Mouse (Mus musculus) neural tube, embryonic 15.5 days (tissue): ENCODE measurements around the gene Trp53i13. TPM values are rescaled to one million over a fixed set of nuclear protein-coding genes. Genes with fewer than 3 reads are reported as not detected.
A peak's percentile ranks its signal among the peaks of the same experiment; 100 is the strongest.
"Not testable (repeated sequence)": the region's sequence is repeated elsewhere in the genome, so short reads cannot be mapped to it uniquely, and the experiment has no call there.

Experiments
- ATAC-seq: fragments of 200-750 bp; cut with Nextera tagmentation; 2 replicates; pipeline ENCODE4 v1.8.0; 2017; ENCODE audit warnings: mild to moderate bottlenecking, moderate TSS enrichment, moderate library complexity; ENCODE audit not compliant: low FRiP score
- H3K27ac ChIP-seq: fragments of 300-500 bp; sonication (generic); replicated peaks from 2 replicates; pipeline ENCODE4 v1.5.1; 2015; ENCODE audit warnings: mild to moderate bottlenecking, inconsistent platforms
- H3K27me3 ChIP-seq: fragments of 300-500 bp; sonication (generic); replicated peaks from 2 replicates; pipeline ENCODE4 v1.6.1; 2015; ENCODE audit warnings: inconsistent platforms
- H3K36me3 ChIP-seq: fragments of 300-500 bp; sonication (generic); 2 replicates; pipeline ENCODE4 v1.6.1; 2015; ENCODE audit warnings: inconsistent platforms
- H3K4me1 ChIP-seq: fragments of 300-500 bp; sonication (generic); 2 replicates; pipeline ENCODE4 v1.6.1; 2015; ENCODE audit warnings: inconsistent platforms
- H3K4me2 ChIP-seq: fragments of 300-500 bp; sonication (generic); 2 replicates; pipeline ENCODE4 v1.6.1; 2015; ENCODE audit warnings: inconsistent platforms, mild to moderate bottlenecking, moderate library complexity
- H3K4me3 ChIP-seq: fragments of 300-500 bp; sonication (generic); replicated peaks from 2 replicates; pipeline ENCODE4 v1.5.1; 2015; ENCODE audit warnings: mild to moderate bottlenecking, inconsistent platforms
- H3K9ac ChIP-seq: fragments of 300-500 bp; sonication (generic); replicated peaks from 2 replicates; pipeline ENCODE4 v1.6.1; 2015; ENCODE audit warnings: mild to moderate bottlenecking, inconsistent platforms
- H3K9me3 ChIP-seq: fragments of 300-500 bp; sonication (generic); replicated peaks from 2 replicates; pipeline ENCODE4 v1.6.1; 2016; ENCODE audit warnings: inconsistent platforms
- whole genome bisulfite sequencing: fragments of 180-500 bp; shearing (Covaris S2); methylation state at CpG from one replicate; pipeline ENCODE4 v1.1.7; 2015; ENCODE audit warnings: mixed read lengths; 5-methylcytosine and 5-hydroxymethylcytosine counted together
- polyA plus RNA-seq: library from polyadenylated mRNA; unstranded; fragments of >200 nt; fragmentation: Nextera tagmentation; extraction: Ambion mirVana; gene quantifications from 2 replicates; pipeline ENCODE4 v1.2.1, GENCODE M21; 2015

The Trp53i13 gene
- polyA plus RNA-seq: 15.3 and 20.3 TPM in 2 replicates

DNA sequence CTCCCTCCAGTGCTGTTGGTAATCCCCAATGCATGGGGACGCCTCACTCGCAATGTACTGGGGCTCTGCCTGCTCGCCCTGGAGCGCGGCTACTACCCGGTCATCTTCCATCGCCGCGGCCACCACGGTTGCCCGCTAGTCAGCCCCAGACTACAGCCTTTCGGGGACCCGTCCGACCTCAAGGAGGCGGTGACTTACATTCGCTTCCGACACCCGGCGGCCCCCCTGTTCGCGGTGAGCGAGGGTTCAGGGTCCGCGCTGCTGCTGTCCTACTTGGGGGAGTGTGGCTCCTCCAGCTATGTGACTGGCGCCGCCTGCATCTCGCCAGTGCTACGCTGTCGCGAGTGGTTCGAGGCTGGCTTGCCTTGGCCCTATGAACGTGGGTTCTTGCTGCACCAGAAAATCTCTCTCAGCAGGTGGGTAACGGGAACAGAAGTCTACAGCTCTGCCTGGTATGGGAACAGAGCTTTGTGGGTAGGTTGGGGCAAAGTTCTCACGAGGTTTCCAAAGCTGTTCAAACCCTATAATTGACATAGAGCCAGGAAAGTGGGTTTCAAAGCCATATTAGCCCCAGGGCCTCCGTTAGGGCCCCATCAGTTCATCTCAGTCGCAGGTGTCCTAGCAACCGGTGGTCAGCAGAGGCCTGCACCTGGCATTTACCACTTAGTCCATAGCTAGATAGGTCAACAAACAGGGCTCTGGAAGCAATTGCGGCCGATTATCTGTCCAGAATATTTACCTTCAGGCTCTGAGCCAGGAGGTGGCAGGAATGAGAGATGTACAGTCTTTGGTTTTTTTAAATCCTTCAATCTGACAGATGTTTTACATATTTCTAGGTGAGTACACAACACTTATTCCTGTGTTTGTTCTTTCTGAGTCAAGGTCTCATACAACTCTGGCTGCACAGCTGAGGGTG, at the start of gene Trp53i13:
Gene Trp53i13, minus strand, starts transcription at position 344 of the 916 bp plus-strand sequence.
- peaks cover 38% of the 10 kb centered on the region for H3K27me3 ChIP-seq
- H3K4me1 ChIP-seq: peaks cover 41% of the 10 kb centered on the region
- peak within 1 kb of the TSS; percentile 53 for H3K4me3 ChIP-seq
- H3K27ac ChIP-seq: no peak within 1 kb of the TSS
- no peak for ATAC-seq
- peak within 1 kb of the TSS; percentile 53 for H3K9ac ChIP-seq
- H3K9me3 ChIP-seq: no peaks in the 10 kb centered on the region
- no peaks in the 10 kb centered on the region for H3K36me3 ChIP-seq
- WGBS: 6% methylated on average over 39 of the region's 39 CpGs
- peak within 1 kb of the TSS; percentile 98 for H3K4me2 ChIP-seq

DNA sequence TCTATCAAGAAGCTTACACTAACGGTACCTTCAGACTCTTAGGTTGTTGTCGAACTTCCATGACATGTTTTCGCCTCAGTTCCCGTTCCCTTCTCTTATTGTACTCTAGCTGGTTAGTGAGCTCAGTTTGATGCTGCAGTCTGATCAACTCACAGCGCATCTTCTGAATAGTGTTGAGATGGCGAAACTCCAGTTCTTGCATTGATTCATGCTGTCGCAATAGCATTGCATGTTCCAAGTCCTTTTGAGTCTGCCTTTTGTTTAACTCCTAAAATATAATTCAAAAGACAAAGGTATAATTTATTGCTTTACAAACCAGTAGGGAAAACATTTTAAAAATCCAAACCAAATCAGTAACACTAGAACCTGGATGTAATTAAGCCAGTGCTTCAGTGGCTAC, 29.5 kb upstream of the Trp53i13 start:
- 95% methylated on average over 7 of the region's 7 CpGs for WGBS
- H3K27me3 ChIP-seq: no peaks in the 10 kb centered on the region
- no peaks in the 10 kb centered on the region for H3K9me3 ChIP-seq
- H3K4me1 ChIP-seq: no peaks in the 10 kb centered on the region
- no peak overlapping the region for H3K27ac ChIP-seq
- no peak overlapping the region for H3K4me2 ChIP-seq
- no peak overlapping the region for H3K9ac ChIP-seq
- H3K4me3 ChIP-seq: no peak overlapping the region
- ATAC-seq: no peak
- H3K36me3 ChIP-seq: peaks cover 71% of the 10 kb centered on the region

DNA sequence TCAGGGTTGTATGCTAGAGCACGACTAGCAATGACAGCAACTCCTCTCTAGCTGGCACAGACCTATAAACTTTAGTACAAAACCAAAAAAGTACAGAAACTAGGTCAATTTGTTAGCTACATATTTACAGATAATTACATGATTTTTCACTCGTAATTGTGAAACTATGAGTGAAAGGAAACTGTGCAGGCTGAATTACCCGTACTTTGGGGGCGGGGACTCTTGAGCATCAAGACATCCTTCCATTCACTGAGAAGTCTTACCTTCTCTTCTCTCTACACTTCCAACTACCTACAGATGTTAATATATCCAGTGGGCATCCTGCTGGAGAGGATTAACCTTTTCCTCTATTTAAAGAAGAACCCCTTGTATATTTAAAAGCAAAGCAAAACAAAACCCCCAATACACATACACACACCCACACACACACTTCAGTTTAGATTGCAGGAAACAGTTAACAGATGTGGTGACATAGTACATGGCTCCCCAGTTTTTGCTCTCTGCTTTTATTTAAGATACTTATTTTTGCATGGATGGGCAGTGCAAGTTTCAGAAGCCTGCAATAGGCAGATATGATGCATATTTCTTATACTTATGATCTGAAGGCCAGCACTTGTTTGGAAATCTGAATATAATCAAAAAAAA, 16.5 kb upstream of the Trp53i13 start:
- H3K36me3 ChIP-seq: peaks cover 8% of the 10 kb centered on the region
- no peaks in the 10 kb centered on the region for H3K27me3 ChIP-seq
- no peaks in the 10 kb centered on the region for H3K9me3 ChIP-seq
- 91% methylated on average over 4 of the region's 4 CpGs for WGBS
- H3K9ac ChIP-seq: no peak overlapping the region
- H3K4me1 ChIP-seq: no peaks in the 10 kb centered on the region
- no peak overlapping the region for H3K4me2 ChIP-seq
- no peak overlapping the region for H3K27ac ChIP-seq
- no peak for ATAC-seq
- H3K4me3 ChIP-seq: no peak overlapping the region

DNA sequence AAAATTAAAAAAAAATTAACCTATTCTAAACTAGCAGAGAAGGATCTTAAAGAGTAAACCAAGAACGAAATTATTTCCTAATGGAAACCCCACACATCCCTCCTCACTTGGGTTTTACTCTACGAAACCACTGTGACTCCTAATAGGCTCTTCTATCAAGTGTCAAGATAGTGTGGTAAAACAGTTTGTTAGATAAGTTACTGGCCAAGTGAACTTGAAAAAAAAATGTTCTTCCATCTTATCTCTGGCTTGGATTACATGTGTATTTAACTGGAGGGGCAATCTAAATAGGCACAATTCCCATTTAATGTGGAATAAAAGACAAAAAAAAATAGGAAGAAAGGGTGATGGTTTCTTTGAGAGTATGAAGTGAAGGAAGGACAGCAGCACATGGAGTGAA, 15.1 kb upstream of the Trp53i13 start:
- WGBS: 94% methylated on average over 2 of the region's 2 CpGs
- ATAC-seq: no peak
- no peak overlapping the region for H3K4me3 ChIP-seq
- no peak overlapping the region for H3K4me2 ChIP-seq
- no peak overlapping the region for H3K9ac ChIP-seq
- H3K9me3 ChIP-seq: no peaks in the 10 kb centered on the region
- H3K27ac ChIP-seq: no peak overlapping the region
- H3K27me3 ChIP-seq: no peaks in the 10 kb centered on the region
- H3K4me1 ChIP-seq: no peaks in the 10 kb centered on the region
- H3K36me3 ChIP-seq: peaks cover 4% of the 10 kb centered on the region; the same call in 1 of the 2 replicates

DNA sequence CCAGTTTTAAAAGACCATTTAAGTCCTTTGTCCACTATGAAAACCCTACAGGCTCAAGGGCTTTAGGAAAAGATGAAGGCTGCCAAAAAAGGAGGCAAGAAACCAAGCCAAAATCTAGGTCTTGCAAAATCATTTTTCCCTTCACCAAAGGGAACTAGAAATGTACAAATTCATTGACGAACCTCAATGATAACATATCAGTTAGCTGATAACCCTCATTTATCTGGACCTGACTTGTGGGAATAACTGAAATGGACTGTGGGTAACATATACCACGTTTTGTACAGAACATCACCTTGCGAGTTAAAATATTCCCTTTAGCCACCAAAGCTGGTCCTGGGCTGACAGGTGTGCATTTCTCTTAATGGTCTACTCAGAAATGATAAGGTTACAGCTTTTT, 13.9 kb upstream of the Trp53i13 start:
- Histone ChIP-seq H3K4me3 (no peak overlapping the region), H3K27ac (no peak overlapping the region), H3K36me3 (no peaks in the 10 kb centered on the region), H3K4me2 (no peak overlapping the region), H3K4me1 (no peaks in the 10 kb centered on the region), H3K27me3 (no peaks in the 10 kb centered on the region), H3K9me3 (no peaks in the 10 kb centered on the region), H3K9ac (no peak overlapping the region)
- ATAC-seq: no peak
- 91% methylated on average over 3 of the region's 3 CpGs for WGBS

DNA sequence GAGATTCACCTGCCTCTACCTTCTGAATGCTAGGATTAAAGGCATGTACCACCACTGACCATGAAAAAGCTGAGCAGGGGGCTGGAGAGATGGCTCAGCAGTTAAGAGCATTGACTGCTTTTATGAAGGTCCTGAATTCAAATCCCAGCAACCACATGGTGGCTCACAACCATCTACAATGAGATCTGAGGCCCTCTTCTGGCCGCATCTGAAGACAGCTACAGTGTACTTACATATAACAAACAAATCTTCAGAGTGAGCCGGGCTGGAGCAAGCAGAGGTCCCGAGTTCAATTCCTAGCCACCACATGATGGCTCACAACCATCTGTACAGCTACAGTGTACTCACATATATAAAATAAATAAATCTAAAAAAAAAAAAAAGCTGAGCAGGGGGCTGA, 12.6 kb upstream of the Trp53i13 start:
- H3K4me1 ChIP-seq, H3K4me3 ChIP-seq, ATAC-seq, H3K9me3 ChIP-seq, H3K9ac ChIP-seq, H3K4me2 ChIP-seq, H3K27ac ChIP-seq, H3K27me3 ChIP-seq, H3K36me3 ChIP-seq: not testable (repeated sequence)
- WGBS: 86% methylated on average over 3 of the region's 3 CpGs

DNA sequence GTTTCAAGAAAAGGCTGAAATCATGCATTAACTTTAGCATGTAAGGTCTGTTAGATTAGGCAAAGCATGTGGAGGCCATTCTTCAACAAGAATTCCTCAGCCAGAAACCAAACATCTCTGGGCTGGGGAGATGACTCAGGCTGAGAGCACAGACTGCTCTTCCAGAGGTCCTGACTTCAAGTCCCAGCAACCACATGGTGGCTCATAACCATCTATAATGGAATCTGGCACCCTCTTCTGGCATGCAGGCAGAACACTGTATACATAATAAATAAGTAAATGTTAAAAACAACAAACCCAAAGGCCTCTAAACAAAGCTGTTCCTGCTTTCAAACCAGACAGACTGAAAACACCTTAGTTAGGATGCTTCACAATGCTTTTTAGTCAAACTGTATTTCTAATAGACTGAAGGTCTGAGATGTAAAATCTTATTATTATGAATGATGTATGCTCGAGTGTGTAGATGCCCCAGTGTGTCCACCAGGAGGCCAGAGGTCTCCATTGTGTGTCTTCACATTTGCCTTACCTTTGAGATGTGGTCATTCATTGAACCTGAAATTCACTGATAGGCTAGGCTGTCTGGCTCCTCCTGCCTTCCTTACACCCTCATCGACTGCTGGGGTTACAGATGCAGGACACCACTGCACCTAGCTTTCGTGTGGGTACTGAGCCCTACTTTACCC, 10.2 kb upstream of the Trp53i13 start:
- Histone ChIP-seq H3K4me2 (no peak overlapping the region), H3K4me1 (no peaks in the 10 kb centered on the region), H3K4me3 (no peak overlapping the region), H3K9ac (no peak overlapping the region), H3K36me3 (no peaks in the 10 kb centered on the region), H3K9me3 (no peaks in the 10 kb centered on the region), H3K27ac (no peak overlapping the region), H3K27me3 (no peaks in the 10 kb centered on the region)
- no peak for ATAC-seq
- 79% methylated on average over 3 of the region's 3 CpGs for WGBS

DNA sequence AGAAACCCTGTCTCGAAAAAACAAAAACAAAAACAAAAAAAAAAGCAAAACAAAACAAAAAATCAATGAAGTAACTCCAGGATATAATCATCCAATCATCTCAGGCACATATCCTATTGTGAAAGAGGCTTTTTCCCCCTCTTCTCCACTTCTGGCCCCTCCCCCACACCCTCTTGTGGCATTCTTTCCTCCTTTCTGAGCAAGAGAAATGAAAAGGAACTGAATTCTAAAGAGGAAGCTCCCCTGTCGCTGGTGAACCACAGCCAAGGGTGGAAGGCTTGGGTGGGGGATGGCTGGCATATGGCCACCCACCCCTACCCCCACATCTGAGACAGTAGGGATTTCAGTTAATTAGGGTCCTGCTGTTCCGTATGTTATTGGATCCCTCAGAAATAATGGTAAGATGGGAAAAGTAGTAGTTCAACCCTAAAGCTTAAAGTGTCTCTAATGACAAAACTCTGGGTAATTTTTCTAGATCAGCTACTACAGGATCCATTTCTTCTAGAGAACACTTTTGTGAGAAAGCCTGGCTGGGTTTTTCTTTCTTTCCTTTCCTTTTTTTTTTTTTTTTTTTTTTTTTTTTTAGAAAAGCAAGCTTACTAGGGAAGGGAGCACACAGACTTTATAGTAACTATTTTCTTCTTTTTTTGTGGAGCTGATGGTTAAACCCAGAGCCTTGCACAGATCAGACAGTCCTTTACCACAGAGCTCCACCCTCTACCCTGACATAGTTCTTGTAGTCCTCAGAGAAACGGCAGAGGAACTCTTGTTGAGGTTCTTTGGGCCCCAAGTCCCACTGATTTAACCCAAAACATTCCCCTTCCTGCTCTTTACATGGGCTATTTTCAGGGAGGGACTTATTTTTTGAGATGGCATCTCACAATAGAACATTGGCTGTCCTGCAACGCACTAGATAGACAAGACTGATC, 5.1 kb upstream of the Trp53i13 start:
- Histone ChIP-seq H3K27ac (no peak overlapping the region), H3K4me1 (peaks cover 7% of the 10 kb centered on the region), H3K4me2 (no peak overlapping the region), H3K27me3 (peaks cover 15% of the 10 kb centered on the region), H3K9ac (no peak overlapping the region), H3K4me3 (no peak overlapping the region), H3K36me3 (no peaks in the 10 kb centered on the region), H3K9me3 (no peaks in the 10 kb centered on the region)
- no peak for ATAC-seq
- WGBS: 51% methylated on average over 5 of the region's 5 CpGs

DNA sequence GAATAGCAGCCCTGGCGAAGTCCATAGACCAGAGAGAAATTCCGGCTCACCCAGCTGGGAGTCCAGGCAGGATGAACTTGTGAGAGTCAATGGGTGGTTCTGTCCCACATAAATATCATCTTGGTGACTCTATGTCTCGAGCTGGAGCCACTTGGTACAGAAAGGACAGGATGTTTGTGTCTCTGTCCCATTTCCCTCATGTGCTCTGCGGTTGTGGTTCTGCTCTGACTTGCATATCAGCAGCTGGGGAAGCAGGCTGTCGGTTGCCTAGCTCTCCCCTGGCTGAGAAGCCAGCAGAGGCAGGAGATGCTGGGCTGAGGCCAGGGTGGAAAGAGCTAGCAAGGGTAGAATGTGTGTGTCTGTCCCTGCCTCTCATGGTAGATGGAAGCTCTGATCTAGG, 3.3 kb upstream of the Trp53i13 start, which contains the start of gene Gm10392:
Gene Gm10392, minus strand, starts transcription at position 156 of the 400 bp plus-strand sequence.
- WGBS: 61% methylated on average over 5 of the region's 5 CpGs
- H3K9me3 ChIP-seq: no peaks in the 10 kb centered on the region
- H3K4me2 ChIP-seq: no peak within 1 kb of the TSS
- H3K4me3 ChIP-seq: no peak within 1 kb of the TSS
- no peak within 1 kb of the TSS for H3K27ac ChIP-seq
- ATAC-seq: no peak
- no peaks in the 10 kb centered on the region for H3K36me3 ChIP-seq
- no peak within 1 kb of the TSS for H3K9ac ChIP-seq
- peaks cover 25% of the 10 kb centered on the region for H3K4me1 ChIP-seq
- peaks cover 33% of the 10 kb centered on the region for H3K27me3 ChIP-seq

DNA sequence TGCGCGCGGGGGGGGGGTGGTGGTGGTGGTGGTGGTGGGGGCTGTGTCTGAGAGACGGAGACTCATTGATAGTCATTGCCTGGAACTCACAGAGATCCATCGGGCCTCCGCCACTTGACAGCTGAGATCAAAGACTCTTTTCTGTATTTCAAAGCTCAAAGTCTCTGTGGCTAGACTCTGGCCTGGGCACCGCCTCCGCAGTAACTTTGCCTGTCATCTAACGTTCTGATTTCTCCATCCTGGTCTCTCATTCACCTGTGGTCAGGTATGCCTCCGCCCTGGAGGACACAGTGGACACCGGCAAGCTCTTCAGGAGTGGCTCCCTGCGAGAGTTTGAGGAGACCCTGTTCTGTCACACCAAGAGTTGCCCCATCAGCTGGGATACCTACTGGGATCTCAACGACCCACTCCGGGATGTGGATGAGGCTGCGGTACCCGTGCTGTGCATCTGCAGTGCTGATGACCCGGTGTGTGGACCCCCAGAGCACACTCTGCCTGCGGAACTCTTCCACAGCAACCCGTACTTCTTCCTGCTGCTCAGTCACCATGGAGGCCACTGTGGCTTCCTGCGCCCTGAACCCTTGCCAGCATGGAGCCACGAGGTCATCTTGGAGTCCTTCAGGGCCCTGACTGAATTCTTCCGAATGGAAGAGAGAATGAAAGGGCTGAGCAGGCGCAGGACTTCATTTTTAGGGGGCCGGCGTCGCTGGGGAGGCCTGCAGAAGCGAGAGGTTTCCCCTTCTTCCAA, 2.4 kb upstream of the Trp53i13 start:
- Histone ChIP-seq H3K36me3 (no peaks in the 10 kb centered on the region), H3K4me2 (no peak overlapping the region), H3K27me3 (peaks cover 38% of the 10 kb centered on the region), H3K27ac (no peak overlapping the region), H3K9me3 (no peaks in the 10 kb centered on the region), H3K9ac (no peak overlapping the region), H3K4me1 (peaks cover 32% of the 10 kb centered on the region), H3K4me3 (no peak overlapping the region)
- no peak for ATAC-seq
- 77% methylated on average over 27 of the region's 27 CpGs for WGBS
